Mouse (Mus musculus): Measurements from ENCODE around the gene Uck1.

DNA sequence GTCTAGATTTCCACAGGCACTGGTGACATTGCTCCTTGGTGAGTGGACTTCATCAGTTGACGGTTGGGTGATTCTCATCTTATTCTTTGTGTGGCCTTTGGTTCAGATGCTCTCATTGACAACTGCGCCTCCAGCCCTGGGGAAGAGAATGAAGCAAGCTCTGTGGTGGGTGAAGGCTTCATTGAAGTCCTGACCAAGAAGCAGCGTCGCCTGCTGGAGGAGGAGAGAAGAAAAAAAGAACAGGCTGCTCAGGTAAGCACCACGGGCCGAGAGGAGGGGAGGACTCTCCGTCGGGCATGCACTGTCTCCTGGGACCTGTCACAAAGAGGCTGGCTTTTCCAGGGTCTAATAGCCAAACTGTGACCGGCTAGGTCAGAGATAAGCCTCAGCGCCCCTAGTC lies 43.5 kb downstream of the Uck1 start:
- TF ChIP-seq CTCF (IDR thresholded peaks at IDR 0.05; ENCODE audit: borderline replicate concordance, insufficient read depth, low read length) (no peak), POLR2A (IDR thresholded peaks at IDR 0.05; ENCODE audit: low read depth, low read length) (no peak)

Measured in embryonic fibroblast, embryonic 13.5 days (primary cell).